Mouse (Mus musculus) neural tube, embryonic 11.5 days (tissue): Measurements from ENCODE around the gene Zfhx3. TPM values are rescaled to one million over a fixed set of nuclear protein-coding genes. Genes with fewer than 3 reads are reported as not detected.
A peak's percentile ranks its signal among the peaks of the same experiment; 100 is the strongest.

Experiments used
- ATAC-seq: fragments of 200-750 bp; cut with Nextera tagmentation; 2 replicates; pipeline ENCODE4 v1.8.0; 2017; ENCODE audit warnings: moderate number of reproducible peaks, mild to moderate bottlenecking, moderate TSS enrichment, moderate library complexity; ENCODE audit not compliant: insufficient read depth, low FRiP score, low TSS enrichment
- DNase-seq: peaks from one replicate; pipeline ENCODE4 v3.0.0-alpha.2; 2015; ENCODE audit warnings: low spot score
- H3K27ac ChIP-seq: fragments of 300-500 bp; sonication (generic); 2 replicates; pipeline ENCODE4 v1.5.1; 2014; ENCODE audit warnings: low read depth, mild to moderate bottlenecking, low read length
- H3K27me3 ChIP-seq: fragments of 300-500 bp; sonication (generic); 2 replicates; pipeline ENCODE4 v1.6.1; 2014; ENCODE audit warnings: mild to moderate bottlenecking, low read length, mixed read lengths; ENCODE audit not compliant: control insufficient read depth, insufficient read depth
- H3K36me3 ChIP-seq: fragments of 300-500 bp; sonication (generic); 2 replicates; pipeline ENCODE4 v1.6.1; 2014; ENCODE audit warnings: mild to moderate bottlenecking, low read length, moderate library complexity, mixed read lengths; ENCODE audit not compliant: control insufficient read depth, insufficient read depth
- H3K4me1 ChIP-seq: fragments of 300-500 bp; sonication (generic); 2 replicates; pipeline ENCODE4 v1.6.1; 2014; ENCODE audit warnings: low read length, mixed read lengths; ENCODE audit not compliant: control insufficient read depth, insufficient read depth
- H3K4me2 ChIP-seq: fragments of 300-500 bp; sonication (generic); 2 replicates; pipeline ENCODE4 v1.6.1; 2014; ENCODE audit warnings: low read depth, mild to moderate bottlenecking, moderate library complexity
- H3K4me3 ChIP-seq: fragments of 300-500 bp; sonication (generic); 2 replicates; pipeline ENCODE4 v1.5.1; 2014; ENCODE audit warnings: low read depth, low read length
- H3K9ac ChIP-seq: fragments of 300-500 bp; sonication (generic); 2 replicates; pipeline ENCODE4 v1.6.1; 2014; ENCODE audit warnings: mild to moderate bottlenecking, low read length
- H3K9me3 ChIP-seq: fragments of 300-500 bp; sonication (generic); 2 replicates; pipeline ENCODE4 v1.6.1; 2016; ENCODE audit warnings: low read length; ENCODE audit not compliant: control insufficient read depth
- WGBS: fragments of 180-500 bp; shearing (Covaris S2); extraction: QIAGEN DNeasy Blood & Tissue Kit; methylation state at CpG from one replicate; pipeline ENCODE4 v1.1.7; 2014; 5-methylcytosine and 5-hydroxymethylcytosine counted together
- polyA plus RNA-seq: library from polyadenylated mRNA; unstranded; fragments of >200 nt; fragmentation: Nextera tagmentation; extraction: Ambion mirVana; gene quantifications from 2 replicates; pipeline ENCODE4 v1.2.1, GENCODE M21; 2014

Gene Zfhx3
- polyA plus RNA-seq, 1 experiment from 2014 or later = 36.2 TPM

GRCm38 (mm10) chr8:108566035-108566434 lies 623.6 kb downstream of the Zfhx3 start:
- no peak overlapping the region for H3K27ac ChIP-seq
- WGBS = 63% methylated on average over 12 of the region's 12 CpGs
- H3K27me3 ChIP-seq = no peaks in the 10 kb centered on the region
- H3K36me3 ChIP-seq = no peaks in the 10 kb centered on the region
- H3K4me2 ChIP-seq = no peak overlapping the region
- no peak for ATAC-seq
- no peak overlapping the region for H3K4me3 ChIP-seq
- no peak overlapping the region for H3K9ac ChIP-seq
- 0 out of 2 replicates have a peak, but pooled peaks cover 3% of the 10 kb centered on the region for H3K4me1 ChIP-seq
- H3K9me3 ChIP-seq = no peaks in the 10 kb centered on the region
- DNase-seq = no peak

- Histone ChIP-seq H3K4me3 (no peak overlapping the region), H3K36me3 (no peaks in the 10 kb centered on the region), H3K4me1 (peaks cover 5% of the 10 kb centered on the region; the same call in 1 of the 2 replicates), H3K9me3 (no peaks in the 10 kb centered on the region), H3K4me2 (no peak overlapping the region), H3K9ac (no peak overlapping the region), H3K27me3 (no peaks in the 10 kb centered on the region), H3K27ac (no peak overlapping the region)
- no peak for DNase-seq
- 91% methylated on average over 5 of the region's 5 CpGs for WGBS
- ATAC-seq = no peak
Measured at GRCm38 (mm10) chr8:108573295-108574017, 631.0 kb downstream of the Zfhx3 start.

- H3K4me1 ChIP-seq = peaks cover 8% of the 10 kb centered on the region; the same call in 1 of the 2 replicates
- no peaks in the 10 kb centered on the region for H3K27me3 ChIP-seq
- no peak overlapping the region for H3K27ac ChIP-seq
- H3K36me3 ChIP-seq = no peaks in the 10 kb centered on the region
- H3K9me3 ChIP-seq = no peaks in the 10 kb centered on the region
- H3K4me3 ChIP-seq = no peak overlapping the region
- H3K4me2 ChIP-seq = no peak overlapping the region
- DNase-seq (peak; percentile 10), ATAC-seq (no peak)
- 41% methylated on average over 7 of the region's 7 CpGs for WGBS
- H3K9ac ChIP-seq = no peak overlapping the region
Measured at GRCm38 (mm10) chr8:108574101-108574500, 631.7 kb downstream of the Zfhx3 start.

GRCm38 (mm10) chr8:108577571-108577970 lies 635.1 kb downstream of the Zfhx3 start:
- Histone ChIP-seq H3K36me3 (no peaks in the 10 kb centered on the region), H3K9ac (no peak overlapping the region), H3K4me2 (no peak overlapping the region), H3K9me3 (no peaks in the 10 kb centered on the region), H3K4me3 (no peak overlapping the region), H3K4me1 (peaks cover 12% of the 10 kb centered on the region; the same call in 1 of the 2 replicates), H3K27ac (no peak overlapping the region), H3K27me3 (no peaks in the 10 kb centered on the region)
- DNase-seq (peak; percentile 20), ATAC-seq (no peak)
- 41% methylated on average over 7 of the region's 7 CpGs for WGBS

GRCm38 (mm10) chr8:108578388-108578787 lies 635.9 kb downstream of the Zfhx3 start:
- no peaks in the 10 kb centered on the region for H3K9me3 ChIP-seq
- no peak overlapping the region for H3K9ac ChIP-seq
- H3K27me3 ChIP-seq = no peaks in the 10 kb centered on the region
- ATAC-seq (no peak), DNase-seq (peak; percentile 29)
- 55% methylated on average over 10 of the region's 10 CpGs for WGBS
- H3K4me3 ChIP-seq = no peak overlapping the region
- H3K4me2 ChIP-seq = no peak overlapping the region
- peaks cover 12% of the 10 kb centered on the region; the same call in 1 of the 2 replicates for H3K4me1 ChIP-seq
- H3K27ac ChIP-seq = 0 out of 2 replicates have a peak overlapping the region, but pooled peaks have one; percentile 14
- H3K36me3 ChIP-seq = no peaks in the 10 kb centered on the region

GRCm38 (mm10) chr8:108579808-108580207 lies 637.4 kb downstream of the Zfhx3 start:
- Histone ChIP-seq H3K9me3 (no peaks in the 10 kb centered on the region), H3K36me3 (no peaks in the 10 kb centered on the region), H3K27me3 (no peaks in the 10 kb centered on the region), H3K9ac (no peak overlapping the region), H3K27ac (no peak overlapping the region), H3K4me1 (peaks cover 12% of the 10 kb centered on the region; the same call in 1 of the 2 replicates), H3K4me2 (no peak overlapping the region), H3K4me3 (no peak overlapping the region)
- ATAC-seq = no peak
- 43% methylated on average over 9 of the region's 9 CpGs for WGBS
- DNase-seq = no peak

GRCm38 (mm10) chr8:108580364-108580763 lies 637.9 kb downstream of the Zfhx3 start:
- WGBS = 94% methylated on average over 5 of the region's 5 CpGs
- ATAC-seq (no peak), DNase-seq (no peak)
- Histone ChIP-seq H3K27ac (no peak overlapping the region), H3K9ac (no peak overlapping the region), H3K9me3 (no peaks in the 10 kb centered on the region), H3K36me3 (no peaks in the 10 kb centered on the region), H3K4me1 (peaks cover 12% of the 10 kb centered on the region; the same call in 1 of the 2 replicates), H3K27me3 (no peaks in the 10 kb centered on the region), H3K4me3 (no peak overlapping the region), H3K4me2 (no peak overlapping the region)

GRCm38 (mm10) chr8:108581557-108581956 lies 639.1 kb downstream of the Zfhx3 start:
- no peaks in the 10 kb centered on the region for H3K36me3 ChIP-seq
- no peaks in the 10 kb centered on the region for H3K27me3 ChIP-seq
- no peak overlapping the region for H3K4me3 ChIP-seq
- no peak overlapping the region for H3K27ac ChIP-seq
- ATAC-seq (no peak), DNase-seq (no peak)
- H3K9me3 ChIP-seq = no peaks in the 10 kb centered on the region
- no peak overlapping the region for H3K4me2 ChIP-seq
- H3K4me1 ChIP-seq = peaks cover 12% of the 10 kb centered on the region; the same call in 1 of the 2 replicates
- 82% methylated on average over 6 of the region's 6 CpGs for WGBS
- H3K9ac ChIP-seq = no peak overlapping the region

- DNase-seq (no peak), ATAC-seq (no peak)
- Histone ChIP-seq H3K27me3 (no peaks in the 10 kb centered on the region), H3K4me1 (peaks cover 12% of the 10 kb centered on the region; the same call in 1 of the 2 replicates), H3K9ac (no peak overlapping the region), H3K4me3 (no peak overlapping the region), H3K9me3 (no peaks in the 10 kb centered on the region), H3K27ac (no peak overlapping the region), H3K4me2 (no peak overlapping the region), H3K36me3 (no peaks in the 10 kb centered on the region)
- 91% methylated on average over 3 of the region's 3 CpGs for WGBS
Measured at GRCm38 (mm10) chr8:108582251-108582650, 639.8 kb downstream of the Zfhx3 start.
